Mouse (Mus musculus): ENCODE data around the gene Cstf3. TPM values are rescaled to one million over a fixed set of nuclear protein-coding genes. Genes with fewer than 3 reads are reported as not detected.
A peak's percentile ranks its signal among the peaks of the same experiment; 100 is the strongest.

Cstf3 gene
- polyA plus RNA-seq, 1 experiment from 2014 or later = 62.1 TPM

DNA sequence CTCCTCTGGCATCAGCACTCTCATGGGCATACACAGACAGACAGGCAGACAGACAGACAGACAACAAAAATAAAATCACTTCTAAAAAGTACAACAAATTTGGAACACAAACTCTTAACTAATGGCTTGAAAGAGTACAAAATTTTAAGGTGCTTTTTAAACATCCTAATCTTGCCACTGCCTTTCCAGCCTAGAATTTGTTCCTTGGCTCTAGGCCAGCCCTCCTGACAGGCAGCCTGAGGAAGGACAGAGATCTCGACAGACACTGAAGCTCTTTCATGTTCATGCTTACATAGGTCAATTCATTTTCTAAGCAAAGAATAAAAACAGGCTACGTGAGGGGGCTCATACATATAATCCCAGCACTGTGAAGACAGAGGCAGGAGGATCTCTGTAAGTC, 102.2 kb downstream of the Cstf3 start:
- 35% methylated on average over 2 of the region's 2 CpGs for WGBS
- Histone ChIP-seq H3K4me2 (replicated peaks) (no peak overlapping the region), H3K27ac (no peak overlapping the region), H3K27me3 (replicated peaks) (no peaks in the 10 kb centered on the region), H3K4me1 (replicated peaks) (no peaks in the 10 kb centered on the region), H3K4me3 (replicated peaks) (no peak overlapping the region), H3K9me3 (no peaks in the 10 kb centered on the region), H3K9ac (no peak overlapping the region), H3K36me3 (no peaks in the 10 kb centered on the region)
- ATAC-seq = no peak

DNA sequence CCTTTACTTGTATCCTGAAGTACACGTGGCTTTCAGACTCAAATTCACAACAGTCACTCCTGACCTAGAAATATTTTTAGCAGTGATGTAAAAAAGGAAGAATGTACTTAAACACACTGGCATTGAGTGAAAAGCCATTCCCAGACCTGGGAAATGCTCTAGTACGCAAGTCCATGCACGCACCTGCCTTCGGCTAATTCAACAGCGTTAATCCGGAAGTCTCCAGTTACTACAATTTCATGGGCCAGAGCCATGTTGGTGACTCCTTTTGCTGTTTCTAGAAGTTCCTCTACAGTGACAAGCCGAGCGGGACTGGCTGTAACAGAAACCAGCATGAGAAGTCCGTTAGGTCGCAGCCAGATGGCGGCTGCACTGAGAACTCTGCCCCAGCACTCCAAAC, 109.3 kb downstream of the Cstf3 start:
- no peak overlapping the region for H3K9ac ChIP-seq
- no peaks in the 10 kb centered on the region for H3K36me3 ChIP-seq
- ATAC-seq = no peak
- 83% methylated on average over 11 of the region's 11 CpGs for WGBS
- no peaks in the 10 kb centered on the region for H3K27me3 ChIP-seq (replicated peaks)
- H3K4me3 ChIP-seq (replicated peaks) = no peak overlapping the region
- H3K4me1 ChIP-seq (replicated peaks) = no peaks in the 10 kb centered on the region
- no peak overlapping the region for H3K4me2 ChIP-seq (replicated peaks)
- H3K9me3 ChIP-seq = no peaks in the 10 kb centered on the region
- H3K27ac ChIP-seq = no peak overlapping the region

DNA sequence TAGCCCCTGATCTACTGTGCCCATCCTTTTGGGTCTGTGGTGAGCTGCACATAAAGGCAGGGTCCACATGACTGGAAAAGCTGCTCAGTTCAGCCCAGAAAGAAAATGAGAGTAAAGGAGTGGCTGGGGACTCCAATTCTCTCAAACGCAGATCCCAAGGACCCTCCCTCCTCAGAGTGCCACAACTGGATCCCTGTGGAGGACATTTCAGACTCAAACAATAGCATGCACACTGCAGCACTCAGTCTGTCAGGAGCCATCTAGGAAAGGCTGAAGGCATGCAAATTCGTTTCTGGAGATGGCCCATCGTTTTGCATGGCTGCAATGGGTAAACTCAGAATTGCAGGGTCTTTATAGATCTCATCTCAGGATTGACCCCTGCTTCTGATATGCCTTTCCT, 112.8 kb downstream of the Cstf3 start:
- Histone ChIP-seq H3K27me3 (replicated peaks) (no peaks in the 10 kb centered on the region), H3K36me3 (no peaks in the 10 kb centered on the region), H3K4me3 (replicated peaks) (no peak overlapping the region), H3K9me3 (no peaks in the 10 kb centered on the region), H3K4me2 (replicated peaks) (no peak overlapping the region), H3K27ac (no peak overlapping the region), H3K4me1 (replicated peaks) (no peaks in the 10 kb centered on the region), H3K9ac (no peak overlapping the region)
- WGBS = 78% methylated on average over 3 of the region's 3 CpGs
- no peak for ATAC-seq

DNA sequence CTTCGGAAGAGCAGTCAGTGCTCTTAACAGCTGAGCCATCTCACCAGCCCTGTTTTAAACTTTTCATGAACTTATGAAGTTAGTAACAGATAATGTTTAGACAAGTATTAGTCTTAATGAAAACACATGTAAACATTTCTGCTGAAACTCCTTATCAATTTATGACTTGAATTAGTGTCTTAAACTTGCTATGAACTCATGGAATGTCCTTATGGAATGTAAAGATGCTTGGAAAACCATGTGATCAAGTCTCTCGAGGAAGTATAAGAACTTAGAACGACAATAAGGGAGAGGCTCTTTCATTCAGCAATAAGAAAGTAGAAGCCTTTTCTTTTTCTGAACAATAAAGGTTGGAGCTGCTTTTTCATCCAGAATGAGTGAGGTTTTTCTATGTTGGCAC, 114.0 kb downstream of the Cstf3 start:
- H3K4me2 ChIP-seq (replicated peaks) = no peak overlapping the region
- no peak overlapping the region for H3K27ac ChIP-seq
- 41% methylated on average over 3 of the region's 3 CpGs for WGBS
- ATAC-seq = peak; percentile 55; the same call in 1 of the 2 replicates
- no peak overlapping the region for H3K9ac ChIP-seq
- H3K4me1 ChIP-seq (replicated peaks) = no peaks in the 10 kb centered on the region
- no peaks in the 10 kb centered on the region for H3K9me3 ChIP-seq
- no peaks in the 10 kb centered on the region for H3K27me3 ChIP-seq (replicated peaks)
- H3K36me3 ChIP-seq = no peaks in the 10 kb centered on the region
- no peak overlapping the region for H3K4me3 ChIP-seq (replicated peaks)

DNA sequence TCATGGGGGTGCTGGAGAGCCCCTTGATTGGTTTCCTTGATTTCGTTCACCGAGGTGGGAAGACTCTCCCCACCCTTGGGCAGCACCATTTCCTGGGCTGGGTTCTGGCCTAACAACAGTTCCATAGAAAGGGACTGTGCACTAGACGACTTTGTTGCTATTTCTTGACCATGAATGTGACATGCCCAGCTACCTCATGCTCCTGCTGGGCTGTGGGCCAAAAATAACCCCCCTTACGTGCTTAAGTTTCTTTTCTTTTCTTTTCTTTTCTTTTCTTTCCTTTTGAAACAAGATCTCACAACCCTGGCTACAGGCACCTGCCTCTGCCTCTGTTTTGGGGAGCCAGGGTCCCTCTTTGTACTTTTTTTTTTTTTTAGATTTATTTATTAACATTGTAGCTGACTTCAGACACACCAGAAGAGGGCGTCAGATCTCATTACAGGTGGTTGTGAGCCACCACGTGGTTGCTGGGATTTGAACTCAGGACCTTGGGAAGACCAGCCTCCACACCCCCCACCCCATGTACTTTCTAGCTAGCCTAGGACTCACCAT, 119.5 kb downstream of the Cstf3 start:
- 64% methylated on average over 6 of the region's 6 CpGs for WGBS
- H3K27ac ChIP-seq = no peak overlapping the region
- H3K4me1 ChIP-seq (replicated peaks) = 0 out of 2 replicates have a peak, but pooled peaks cover 5% of the 10 kb centered on the region
- ATAC-seq = no peak
- no peak overlapping the region for H3K9ac ChIP-seq
- H3K36me3 ChIP-seq = no peaks in the 10 kb centered on the region
- H3K4me3 ChIP-seq (replicated peaks) = no peak overlapping the region
- H3K4me2 ChIP-seq (replicated peaks) = no peak overlapping the region
- H3K27me3 ChIP-seq (replicated peaks) = no peaks in the 10 kb centered on the region
- no peaks in the 10 kb centered on the region for H3K9me3 ChIP-seq

DNA sequence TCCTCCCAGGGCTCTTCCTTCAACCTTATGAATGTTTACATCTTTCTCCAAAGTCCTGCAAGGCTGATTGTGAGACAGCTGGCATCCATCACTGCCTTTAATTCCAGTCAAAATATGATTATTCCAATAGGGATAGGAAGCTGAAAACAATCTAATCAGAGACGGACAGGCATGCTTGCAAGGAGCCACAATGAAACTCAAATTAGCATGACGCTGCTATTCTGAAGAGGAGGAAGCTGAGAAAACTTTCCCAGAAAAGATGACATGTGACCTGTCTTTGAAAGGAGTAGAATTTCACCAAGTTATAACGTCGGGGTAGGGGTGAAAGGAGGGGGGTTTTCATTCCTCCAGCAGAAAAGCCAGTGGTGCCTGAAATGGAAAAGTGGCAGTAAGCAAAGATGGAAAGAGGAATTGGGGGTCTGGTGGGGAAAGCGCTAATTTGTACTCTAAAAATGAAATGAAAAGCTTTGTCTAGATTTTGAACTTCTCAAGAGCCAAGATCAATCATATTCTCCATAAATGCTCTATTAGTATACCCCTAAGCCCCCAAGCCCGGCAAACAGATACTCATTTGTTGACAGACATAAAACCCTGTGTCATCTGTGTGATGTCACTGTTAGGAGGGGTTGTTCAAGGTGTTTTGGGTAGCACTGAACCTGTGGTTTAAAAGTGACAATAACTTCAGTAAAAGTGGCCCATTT, 120.5 kb downstream of the Cstf3 start:
- H3K36me3 ChIP-seq = no peaks in the 10 kb centered on the region
- no peaks in the 10 kb centered on the region for H3K9me3 ChIP-seq
- 0 out of 2 replicates have a peak, but pooled peaks cover 5% of the 10 kb centered on the region for H3K4me1 ChIP-seq (replicated peaks)
- no peak overlapping the region for H3K27ac ChIP-seq
- no peak for ATAC-seq
- H3K4me3 ChIP-seq (replicated peaks) = peak overlapping the region; percentile 72
- H3K4me2 ChIP-seq (replicated peaks) = peak overlapping the region; percentile 76
- 28% methylated on average over 6 of the region's 6 CpGs for WGBS
- H3K27me3 ChIP-seq (replicated peaks) = no peaks in the 10 kb centered on the region
- H3K9ac ChIP-seq = no peak overlapping the region

DNA sequence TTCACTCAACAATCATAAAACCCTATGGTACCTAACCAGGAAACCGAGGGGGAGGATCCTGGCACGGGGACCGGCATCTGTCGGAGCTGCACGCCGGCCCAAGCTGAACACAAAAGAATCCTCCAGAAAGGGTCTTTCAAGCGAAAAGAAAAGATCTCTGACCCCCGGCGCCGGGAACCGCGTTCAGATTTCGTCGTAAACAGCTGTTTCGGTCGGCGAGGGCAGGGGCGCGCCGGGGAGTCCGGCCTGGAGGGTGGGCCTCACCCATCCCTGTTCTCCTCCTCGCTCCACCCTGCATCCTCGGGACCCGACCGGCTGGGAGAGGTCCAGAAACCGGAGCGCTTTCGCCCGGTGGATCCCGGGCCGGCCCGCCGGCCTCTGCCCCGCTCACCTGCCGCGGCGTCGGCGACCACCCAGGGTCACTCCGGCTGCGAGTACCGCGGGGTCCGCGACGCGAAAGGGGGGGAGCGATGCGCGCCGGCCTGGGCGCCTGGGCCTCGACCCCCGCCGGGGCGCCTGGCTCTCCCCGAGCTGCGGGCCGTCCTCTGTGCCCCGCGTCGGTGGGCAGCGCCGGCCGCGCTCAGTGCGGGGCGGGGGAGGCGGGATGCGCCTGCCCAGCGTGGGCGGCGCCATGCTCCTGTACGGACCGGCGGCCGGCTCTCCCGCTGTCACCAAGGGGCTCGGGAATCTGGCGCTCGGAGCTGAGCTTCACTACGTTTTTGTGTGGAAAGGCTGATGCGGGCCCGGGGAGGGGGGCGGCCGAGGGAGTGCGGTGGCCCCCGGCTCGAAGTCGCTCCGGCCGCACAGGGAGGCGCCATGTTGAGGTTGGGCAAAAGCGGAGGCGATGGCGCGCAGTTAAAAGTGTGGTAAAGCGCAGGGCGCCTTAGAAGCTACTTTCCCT, 121.5 kb downstream of the Cstf3 start, which contains the start of gene Tcp11l1:
TSS of gene Tcp11l1 (minus strand) at position 585 of the 901 bp plus-strand sequence.
- Histone ChIP-seq H3K9ac (peak within 1 kb of the TSS; percentile 66), H3K4me2 (replicated peaks) (peak within 1 kb of the TSS; percentile 76), H3K4me3 (replicated peaks) (peak within 1 kb of the TSS; percentile 72), H3K27me3 (replicated peaks) (no peaks in the 10 kb centered on the region), H3K27ac (peak within 1 kb of the TSS; percentile 71), H3K4me1 (replicated peaks) (0 out of 2 replicates have a peak, but pooled peaks cover 5% of the 10 kb centered on the region), H3K36me3 (no peaks in the 10 kb centered on the region), H3K9me3 (no peaks in the 10 kb centered on the region)
- peak; percentile 93 for ATAC-seq
- 0% methylated on average over 85 of the region's 99 CpGs for WGBS

DNA sequence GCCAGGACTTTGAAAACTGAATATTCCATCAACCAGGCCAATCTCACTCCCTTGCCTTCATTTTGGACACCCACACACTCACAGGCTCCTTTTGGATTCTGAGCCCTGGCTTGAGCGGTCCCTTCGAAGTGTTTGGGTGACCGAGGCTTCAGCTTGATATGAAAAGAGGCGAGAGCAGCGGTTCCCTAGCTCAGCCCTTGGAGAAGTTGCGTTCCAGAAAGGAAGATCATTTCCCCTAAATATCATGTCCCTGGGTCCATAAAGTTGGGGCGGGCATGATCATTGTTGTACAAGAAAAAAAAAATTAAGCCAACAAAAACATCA, 122.1 kb downstream of the Cstf3 start:
- Histone ChIP-seq H3K4me3 (replicated peaks) (peak overlapping the region; percentile 72), H3K9ac (peak overlapping the region; percentile 66), H3K4me2 (replicated peaks) (peak overlapping the region; percentile 76), H3K4me1 (replicated peaks) (0 out of 2 replicates have a peak, but pooled peaks cover 5% of the 10 kb centered on the region), H3K27me3 (replicated peaks) (no peaks in the 10 kb centered on the region), H3K27ac (peak overlapping the region; percentile 71; the same call in 1 of the 2 replicates), H3K9me3 (no peaks in the 10 kb centered on the region), H3K36me3 (no peaks in the 10 kb centered on the region)
- ATAC-seq = no peak; the same call in 1 of the 2 replicates
- WGBS = 3% methylated on average over 7 of the region's 7 CpGs

DNA sequence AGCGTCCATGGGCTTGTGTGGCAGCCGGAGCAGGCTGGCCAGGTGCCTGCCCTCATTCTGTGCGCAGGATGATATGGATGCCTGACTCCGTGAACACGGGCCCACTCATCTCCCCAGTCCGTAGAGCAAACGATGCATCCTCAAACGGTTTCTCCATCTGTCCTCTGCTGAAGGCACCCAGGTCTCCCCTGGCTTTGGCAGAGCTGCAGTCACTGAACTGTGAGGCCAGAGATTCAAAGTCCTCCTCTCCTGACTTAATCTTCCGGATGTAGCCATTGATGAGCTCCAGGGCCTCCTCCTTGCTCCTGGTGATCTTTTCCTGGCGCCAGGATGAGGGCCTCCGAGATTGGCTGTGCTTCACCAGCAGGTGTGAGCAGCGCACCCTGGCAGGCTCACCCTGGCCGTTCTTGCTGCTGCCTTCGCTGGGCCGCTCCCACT, 124.0 kb downstream of the Cstf3 start:
- 48% methylated on average over 15 of the region's 15 CpGs for WGBS
- no peak overlapping the region for H3K9ac ChIP-seq
- H3K4me3 ChIP-seq (replicated peaks) = no peak overlapping the region
- no peaks in the 10 kb centered on the region for H3K27me3 ChIP-seq (replicated peaks)
- H3K27ac ChIP-seq = no peak overlapping the region
- H3K36me3 ChIP-seq = no peaks in the 10 kb centered on the region
- H3K9me3 ChIP-seq = no peaks in the 10 kb centered on the region
- ATAC-seq = no peak
- 0 out of 2 replicates have a peak, but pooled peaks cover 5% of the 10 kb centered on the region for H3K4me1 ChIP-seq (replicated peaks)
- H3K4me2 ChIP-seq (replicated peaks) = no peak overlapping the region; the same call in 1 of the 2 replicates

Other genes with a start within 250 kb of the Cstf3 start
- gene D430041D05Rik, start 179.5 kb upstream of the Cstf3 start, polyA plus RNA-seq (2015; fragmentation: Nextera tagmentation; extraction: Ambion mirVana) = 0.13 and 0.25 TPM in 2 replicates
- gene Hipk3, start 96.1 kb upstream of the Cstf3 start, polyA plus RNA-seq (2015; fragmentation: Nextera tagmentation; extraction: Ambion mirVana) = 12.7 and 13.7 TPM in 2 replicates
- 31.2 and 34.5 TPM in 2 replicates for gene Tcp11l1, start 121.6 kb downstream of the Cstf3 start, polyA plus RNA-seq (2015; fragmentation: Nextera tagmentation; extraction: Ambion mirVana)
- 0.14 TPM in 1 of 2 replicates, not detected in the other for gene Pin1rt1, start 125.9 kb downstream of the Cstf3 start, polyA plus RNA-seq (2015; fragmentation: Nextera tagmentation; extraction: Ambion mirVana)
- 32.6 and 36.2 TPM in 2 replicates for gene Depdc7, start 152.4 kb downstream of the Cstf3 start, polyA plus RNA-seq (2015; fragmentation: Nextera tagmentation; extraction: Ambion mirVana)
- gene Qser1, start 226.2 kb downstream of the Cstf3 start, polyA plus RNA-seq (2015; fragmentation: Nextera tagmentation; extraction: Ambion mirVana) = 7.3 and 8.0 TPM in 2 replicates